Mouse (Mus musculus) cerebellum, adult 2 months (tissue): ENCODE results near the gene Ankrd36.

Source experiments
- CTCF ChIP-seq: fragments of 200-500 bp; IDR thresholded peaks from 2 replicates; pipeline ENCODE4 v1.5.1; 2011; ENCODE audit warnings: low read depth, mild to moderate bottlenecking, control low read depth, low read length, moderate library complexity, borderline replicate concordance; ENCODE audit not compliant: insufficient read depth
- POLR2A ChIP-seq: fragments of 200-500 bp; IDR thresholded peaks from 2 replicates; pipeline ENCODE4 v1.6.1; 2011; ENCODE audit warnings: low read length, control low read depth, borderline replicate concordance; ENCODE audit not compliant: insufficient read depth

- TF ChIP-seq POLR2A: no peak
- TF ChIP-seq CTCF: no peak
These were observed 36.4 kb upstream of the Ankrd36 start for GRCm38 (mm10) chr11:5533108-5533507.
